ENCODE assay signal across 9 mouse cellular contexts in genomic region chr10:127945432-127946064, GRCm38 (mm10). TPM values are rescaled to one million over a fixed set of nuclear protein-coding genes. Genes with fewer than 3 reads are reported as not detected.
DNase-seq lines count a peak whose midpoint lies in the region; ATAC-seq and TF ChIP-seq lines count a peak whose summit lies in the region.
"Had no signal": no experiment of that assay in that cellular context is flagged by ENCODE, and none has a peak within 500 bp of the region (broad histone marks: within the 10 kb centered on the region; RNA-seq: fewer than 3 reads in every experiment).

No protein-coding gene starts in this region.

- H3K36me3 ChIP-seq in ES-Bruce4 (ENCODE audit: control insufficient read depth, insufficient read depth, low read length, poor library complexity, severe bottlenecking): no peaks in the 10 kb centered on the region
- no peaks in the 10 kb centered on the region for H3K36me3 ChIP-seq in forebrain, embryonic 16.5 days (ENCODE audit: control insufficient read depth, insufficient read depth)
- H3K36me3 ChIP-seq in intestine, embryonic 16.5 days (ENCODE audit: control insufficient read depth, insufficient read depth, low read length): no peaks in the 10 kb centered on the region
- H3K36me3 ChIP-seq in limb, embryonic 14.5 days (ENCODE audit: control insufficient read depth, insufficient read depth, low read length): no peaks in the 10 kb centered on the region
- no peaks in the 10 kb centered on the region for H3K36me3 ChIP-seq in neural tube, embryonic 11.5 days (ENCODE audit: control insufficient read depth, insufficient read depth, low read length)

- TF ChIP-seq POLR2A in ES-Bruce4 (IDR thresholded peaks at IDR 0.05; ENCODE audit: insufficient read depth, low read length): no peak
- no peak for TF ChIP-seq POLR2A in cerebellum, adult 2 months (IDR thresholded peaks at IDR 0.05; ENCODE audit: borderline replicate concordance, insufficient read depth, low read length)
- TF ChIP-seq POLR2A in limb, embryonic 14.5 days (IDR thresholded peaks at IDR 0.05; ENCODE audit: borderline replicate concordance, extremely low read depth, insufficient read depth, insufficient read length): no peak

- no peaks in the 10 kb centered on the region for H3K27me3 ChIP-seq in ES-Bruce4 (ENCODE audit: control insufficient read depth, insufficient read depth, low read length, poor library complexity, severe bottlenecking)
- H3K27me3 ChIP-seq in cerebellum, adult 2 months (ENCODE audit: control insufficient read depth, insufficient read depth, low read length): no peaks in the 10 kb centered on the region
- no peaks in the 10 kb centered on the region for H3K27me3 ChIP-seq in forebrain, embryonic 16.5 days (replicated peaks; ENCODE audit: control insufficient read depth, insufficient read depth, low read length)
- no peaks in the 10 kb centered on the region for H3K27me3 ChIP-seq in intestine, embryonic 16.5 days (replicated peaks; ENCODE audit: control insufficient read depth, insufficient read depth, low read length)
- no peaks in the 10 kb centered on the region for H3K27me3 ChIP-seq in limb, embryonic 14.5 days (ENCODE audit: control insufficient read depth, insufficient read depth, low read length)
- no peaks in the 10 kb centered on the region for H3K27me3 ChIP-seq in neural tube, embryonic 11.5 days (ENCODE audit: control insufficient read depth, insufficient read depth, low read length)

- H3K4me2 ChIP-seq in forebrain, embryonic 16.5 days (ENCODE audit: low read length): no peak overlapping the region
- H3K4me2 ChIP-seq in intestine, embryonic 16.5 days (ENCODE audit: low read depth, low read length): no peak overlapping the region
- H3K4me2 ChIP-seq in limb, embryonic 14.5 days (replicated peaks; ENCODE audit: low read depth, low read length, severe bottlenecking): no peak overlapping the region
- no peak overlapping the region for H3K4me2 ChIP-seq in neural tube, embryonic 11.5 days (ENCODE audit: low read depth)

- no peaks in the 10 kb centered on the region for H3K4me1 ChIP-seq in ES-Bruce4 (ENCODE audit: control insufficient read depth, insufficient read depth, low read length)
- H3K4me1 ChIP-seq in cerebellum, adult 2 months (ENCODE audit: control insufficient read depth, insufficient read depth, low read length): no peaks in the 10 kb centered on the region
- no peaks in the 10 kb centered on the region for H3K4me1 ChIP-seq in forebrain, embryonic 16.5 days (replicated peaks; ENCODE audit: control insufficient read depth, insufficient read depth, low read length)
- H3K4me1 ChIP-seq in intestine, embryonic 16.5 days (ENCODE audit: control insufficient read depth, insufficient read depth, low read length): no peaks in the 10 kb centered on the region
- H3K4me1 ChIP-seq in limb, embryonic 14.5 days (ENCODE audit: control insufficient read depth, insufficient read depth, low read length): no peaks in the 10 kb centered on the region
- H3K4me1 ChIP-seq in neural tube, embryonic 11.5 days (ENCODE audit: control insufficient read depth, insufficient read depth, low read length): no peaks in the 10 kb centered on the region

- ATAC-seq in forebrain, embryonic 16.5 days: peak; percentile 55; the same call in 1 of the 2 replicates
- ATAC-seq in intestine, embryonic 16.5 days: peak; percentile 90
- ATAC-seq in limb, embryonic 14.5 days (ENCODE audit: low FRiP score, low read depth): peak; percentile 60; the same call in 1 of the 2 replicates
- peak; percentile 38 for ATAC-seq in neural tube, embryonic 11.5 days (ENCODE audit: insufficient read depth, low FRiP score, low TSS enrichment)

- no peak overlapping the region for H3K4me3 ChIP-seq in ES-Bruce4 (ENCODE audit: low read depth, low read length)
- no peak overlapping the region for H3K4me3 ChIP-seq in cerebellum, adult 2 months (replicated peaks; ENCODE audit: insufficient read depth, low read depth, low read length)
- H3K4me3 ChIP-seq in forebrain, embryonic 16.5 days (replicated peaks; ENCODE audit: low read length): no peak overlapping the region
- no peak overlapping the region for H3K4me3 ChIP-seq in intestine, embryonic 16.5 days (ENCODE audit: low read length)
- no peak overlapping the region for H3K4me3 ChIP-seq in limb, embryonic 14.5 days (replicated peaks; ENCODE audit: low read length)
- H3K4me3 ChIP-seq in neural tube, embryonic 11.5 days (ENCODE audit: low read depth, low read length): no peak overlapping the region

- no peak overlapping the region for H3K9ac ChIP-seq in ES-Bruce4 (ENCODE audit: low read depth, poor library complexity, severe bottlenecking)
- H3K9ac ChIP-seq in forebrain, embryonic 16.5 days (replicated peaks; ENCODE audit: low read depth, low read length): no peak overlapping the region
- H3K9ac ChIP-seq in intestine, embryonic 16.5 days (ENCODE audit: low read depth, low read length): no peak overlapping the region
- no peak overlapping the region for H3K9ac ChIP-seq in limb, embryonic 14.5 days (ENCODE audit: low read depth, low read length, severe bottlenecking)
- no peak overlapping the region for H3K9ac ChIP-seq in neural tube, embryonic 11.5 days (ENCODE audit: low read length)

- no peak for TF ChIP-seq EP300 in ES-Bruce4 (IDR thresholded peaks at IDR 0.05; ENCODE audit: insufficient read depth, low read depth, low read length)

- WGBS in cerebellum, adult 2 months: 45% methylated on average over 5 of the region's 5 CpGs
- 34% methylated on average over 5 of the region's 5 CpGs for WGBS in forebrain, embryonic 16.5 days
- WGBS in intestine, embryonic 16.5 days: 27% methylated on average over 5 of the region's 5 CpGs
- 29% methylated on average over 5 of the region's 5 CpGs for WGBS in limb, embryonic 14.5 days
- 29% methylated on average over 5 of the region's 5 CpGs for WGBS in neural tube, embryonic 11.5 days

- peak; percentile 34 for TF ChIP-seq CTCF in ES-Bruce4 (IDR thresholded peaks at IDR 0.05; ENCODE audit: low read depth, low read length)
- TF ChIP-seq CTCF in cerebellum, adult 2 months (IDR thresholded peaks at IDR 0.05; ENCODE audit: borderline replicate concordance, insufficient read depth, low read depth, low read length): peak; percentile 65

- H3K27ac ChIP-seq in ES-Bruce4 (ENCODE audit: insufficient read depth, low read length): no peak overlapping the region
- H3K27ac ChIP-seq in cerebellum, adult 2 months (ENCODE audit: insufficient read depth, low read length): no peak overlapping the region
- no peak overlapping the region for H3K27ac ChIP-seq in forebrain, embryonic 16.5 days (ENCODE audit: low read length)
- H3K27ac ChIP-seq in intestine, embryonic 16.5 days (ENCODE audit: low read length): no peak overlapping the region
- H3K27ac ChIP-seq in limb, embryonic 14.5 days (replicated peaks; ENCODE audit: low read depth, low read length): no peak overlapping the region
- no peak overlapping the region for H3K27ac ChIP-seq in neural tube, embryonic 11.5 days (ENCODE audit: low read depth, low read length)

- H3K9me3 ChIP-seq in ES-Bruce4 (replicated peaks; ENCODE audit: control insufficient read depth, insufficient read depth, low read length, poor library complexity, severe bottlenecking): no peaks in the 10 kb centered on the region
- no peaks in the 10 kb centered on the region for H3K9me3 ChIP-seq in forebrain, embryonic 16.5 days (ENCODE audit: control insufficient read depth, low read length)
- H3K9me3 ChIP-seq in intestine, embryonic 16.5 days (ENCODE audit: control insufficient read depth, low read length): no peaks in the 10 kb centered on the region
- no peaks in the 10 kb centered on the region for H3K9me3 ChIP-seq in limb, embryonic 14.5 days (ENCODE audit: control insufficient read depth, low read length)
- no peaks in the 10 kb centered on the region for H3K9me3 ChIP-seq in neural tube, embryonic 11.5 days (ENCODE audit: control insufficient read depth, low read length)

- DNase-seq in 3T3-L1 (ENCODE audit: low read depth, low spot score): peak; percentile 72
- DNase-seq in cerebellum, adult 2 months: peak; percentile 12 to 30
- DNase-seq in limb, embryonic 14.5 days (ENCODE audit: low spot score): peak; percentile 67
- DNase-seq in neural tube, embryonic 11.5 days (ENCODE audit: low spot score): peak; percentile 68
- DNase-seq in yolk sac, embryonic 10.5 days (ENCODE audit: low spot score): peak; percentile 61

RNA-seq across cellular contexts. Expression of gene Sdr9c7, which starts 47.2 kb away (rescaled TPM):
- not detected in 2 replicates for polyA plus RNA-seq in ES-Bruce4 (2011; ENCODE audit: insufficient read depth, insufficient read length, low read depth, missing spikeins)
- 0.13 TPM in 1 of 2 replicates, not detected in the other for polyA plus RNA-seq in cerebellum, adult 2 months (2012; rRNA removed)
- not detected in 2 replicates for polyA plus RNA-seq in forebrain, embryonic 16.5 days (2015; fragmentation: Nextera tagmentation; extraction: Ambion mirVana)
- 0.17 and 0.33 TPM in 2 replicates for polyA plus RNA-seq in intestine, embryonic 16.5 days (2015; fragmentation: Nextera tagmentation; extraction: Ambion mirVana)
- polyA plus RNA-seq in limb, embryonic 14.5 days (2012; rRNA removed): 0.60 and 1.0 TPM in 2 replicates
- polyA plus RNA-seq in limb, embryonic 14.5 days (2014; fragmentation: Nextera tagmentation; extraction: Ambion mirVana): 1.0 and 1.4 TPM in 2 replicates
- not detected in 2 replicates for polyA plus RNA-seq in neural tube, embryonic 11.5 days (2014; fragmentation: Nextera tagmentation; extraction: Ambion mirVana)
- polyA plus RNA-seq: heart, embryonic 14.5 days had no signal

RNA-seq across cellular contexts. Expression of gene Rdh7, which starts 56.9 kb away (rescaled TPM):
- polyA plus RNA-seq in ES-Bruce4 (2011; ENCODE audit: insufficient read depth, insufficient read length, low read depth, missing spikeins): not detected in 2 replicates
- polyA plus RNA-seq in cerebellum, adult 2 months (2012; rRNA removed): not detected in 2 replicates
- polyA plus RNA-seq in forebrain, embryonic 16.5 days (2015; fragmentation: Nextera tagmentation; extraction: Ambion mirVana): not detected in 2 replicates
- polyA plus RNA-seq in intestine, embryonic 16.5 days (2015; fragmentation: Nextera tagmentation; extraction: Ambion mirVana): 0.86 and 1.1 TPM in 2 replicates
- polyA plus RNA-seq in limb, embryonic 14.5 days (2012; rRNA removed): 0.05 TPM in 1 of 2 replicates, not detected in the other
- polyA plus RNA-seq in limb, embryonic 14.5 days (2014; fragmentation: Nextera tagmentation; extraction: Ambion mirVana): not detected in 2 replicates
- polyA plus RNA-seq in neural tube, embryonic 11.5 days (2014; fragmentation: Nextera tagmentation; extraction: Ambion mirVana): not detected in 2 replicates
- polyA plus RNA-seq: heart, embryonic 14.5 days had no signal

Comparison
In these comparisons a context has a peak if more than half of its experiments do, and no peak if none do; other contexts are left out.
1. DNase-seq: peak in every context shown above with its lines; median percentile 72 in 3T3-L1; 68 in neural tube, embryonic 11.5 days; 67 in limb, embryonic 14.5 days; 61 in yolk sac, embryonic 10.5 days; 21 in cerebellum, adult 2 months.
2. ATAC-seq: peak in every context shown above with its lines; median percentile 90 in intestine, embryonic 16.5 days; 60 in limb, embryonic 14.5 days; 55 in forebrain, embryonic 16.5 days; 38 in neural tube, embryonic 11.5 days.